Mouse (Mus musculus): ENCODE data around the gene Prr22. TPM values are rescaled to one million over a fixed set of nuclear protein-coding genes. Genes with fewer than 3 reads are reported as not detected.

Prr22 gene
- total RNA-seq, 2 experiments from 2014 or later, result 0.41 to 0.61 TPM

GRCm38 (mm10) chr17:56810245-56810644 is 40.2 kb downstream of the Prr22 start:
- DNase-seq, result peak; percentile 97

GRCm38 (mm10) chr17:56814316-56815056 is 44.4 kb downstream of the Prr22 start:
- peak; percentile 93 for DNase-seq

GRCm38 (mm10) chr17:56815057-56815345 is 45.0 kb downstream of the Prr22 start:
- no peak for DNase-seq

GRCm38 (mm10) chr17:56818067-56818636 is 48.1 kb downstream of the Prr22 start:
- DNase-seq, result no peak

GRCm38 (mm10) chr17:56819032-56819545 is 49.0 kb downstream of the Prr22 start:
- no peak for DNase-seq

GRCm38 (mm10) chr17:56819694-56820111 is 49.7 kb downstream of the Prr22 start:
- DNase-seq, result peak; percentile 31

Other genes starting within 250 kb of the Prr22 start
- under 1 TPM; 0.54 to 0.71 TPM for gene Gm20219, start 215.9 kb upstream of the Prr22 start, total RNA-seq (2021)
- gene Safb2, start 185.7 kb upstream of the Prr22 start, total RNA-seq (2021), result 10 to 100 TPM; 69.2 to 70.0 TPM
- gene Safb, start 185.4 kb upstream of the Prr22 start, total RNA-seq (2021), result 10 to 100 TPM; 89.2 to 92.5 TPM
- 100 to 1,000 TPM; 295 to 325 TPM for gene 2410015M20Rik, start 160.5 kb upstream of the Prr22 start, total RNA-seq (2021)
- gene Rpl36, start 156.8 kb upstream of the Prr22 start, total RNA-seq (2021), result 100 to 1,000 TPM; 921 to 984 TPM
- 10 to 100 TPM; 89.0 to 90.5 TPM for gene Lonp1, start 143.4 kb upstream of the Prr22 start, total RNA-seq (2021)
- gene Catsperd, start 142.1 kb upstream of the Prr22 start, total RNA-seq (2021), result under 1 TPM; 0.17 to 0.20 TPM
- gene Ranbp3, start 97.0 kb upstream of the Prr22 start, total RNA-seq (2021), result 10 to 100 TPM; 60.5 to 61.8 TPM
- 100 to 1,000 TPM; 705 to 809 TPM for gene Ndufa11, start 52.5 kb upstream of the Prr22 start, total RNA-seq (2021)
- 1 to 10 TPM; 5.3 to 8.0 TPM for gene Vmac, start 52.2 kb upstream of the Prr22 start, total RNA-seq (2021)
- 10 to 100 TPM; 22.4 to 22.5 TPM for gene Nrtn, start 12.7 kb upstream of the Prr22 start, total RNA-seq (2021)
- gene Dus3l, start 5.5 kb upstream of the Prr22 start, total RNA-seq (2021), result 10 to 100 TPM; 22.8 to 23.5 TPM
- 1 to 10 TPM; 8.1 to 9.3 TPM for gene Rfx2, start 60.8 kb downstream of the Prr22 start, total RNA-seq (2021)
- not detected for gene Acsbg2, start 104.2 kb downstream of the Prr22 start, total RNA-seq (2021)
- under 1 TPM; 0.16 to 0.21 TPM for gene 1700061G19Rik, start 105.2 kb downstream of the Prr22 start, total RNA-seq (2021)
- gene Mllt1, start 165.2 kb downstream of the Prr22 start, total RNA-seq (2021), result 10 to 100 TPM; 40.5 to 41.6 TPM
- not detected for gene Acer1, start 211.9 kb downstream of the Prr22 start, total RNA-seq (2021)
- 10 to 100 TPM; 55.1 to 60.7 TPM for gene Clpp, start 220.1 kb downstream of the Prr22 start, total RNA-seq (2021)
- 10 to 100 TPM; 42.3 to 49.3 TPM for gene Alkbh7, start 227.1 kb downstream of the Prr22 start, total RNA-seq (2021)
- not detected for gene Pspn, start 229.8 kb downstream of the Prr22 start, total RNA-seq (2021)
- gene Gtf2f1, start 241.0 kb downstream of the Prr22 start, total RNA-seq (2021), result 10 to 100 TPM; 36.0 to 36.9 TPM
- gene Gm17949, start 241.2 kb downstream of the Prr22 start, total RNA-seq (2021), result not detected